Mouse (Mus musculus) midbrain, embryonic 12.5 days (tissue): ENCODE measurements around the gene Zfp296. TPM values are rescaled to one million over a fixed set of nuclear protein-coding genes. Genes with fewer than 3 reads are reported as not detected.

Experiments
- ATAC-seq: fragments of 200-750 bp; cut with Nextera tagmentation; 2 replicates; pipeline ENCODE4 v1.8.0; 2017; ENCODE audit warnings: low read depth, moderate TSS enrichment, moderate library complexity; ENCODE audit not compliant: low FRiP score
- H3K27ac ChIP-seq: fragments of 300-500 bp; sonication (generic); replicated peaks from 2 replicates; pipeline ENCODE4 v1.5.1; 2016; ENCODE audit warnings: mild to moderate bottlenecking
- H3K27me3 ChIP-seq: fragments of 300-500 bp; sonication (generic); 2 replicates; pipeline ENCODE4 v1.6.1; 2016; ENCODE audit warnings: mild to moderate bottlenecking
- H3K36me3 ChIP-seq: fragments of 300-500 bp; sonication (generic); 2 replicates; pipeline ENCODE4 v1.6.1; 2016
- H3K4me1 ChIP-seq: fragments of 300-500 bp; sonication (generic); 2 replicates; pipeline ENCODE4 v1.6.1; 2016
- H3K4me2 ChIP-seq: fragments of 300-500 bp; sonication (generic); replicated peaks from 2 replicates; pipeline ENCODE4 v1.6.1; 2016; ENCODE audit warnings: mild to moderate bottlenecking, moderate library complexity
- H3K4me3 ChIP-seq: fragments of 300-500 bp; sonication (generic); 2 replicates; pipeline ENCODE4 v1.5.1; 2016; ENCODE audit warnings: mild to moderate bottlenecking
- H3K9ac ChIP-seq: fragments of 300-500 bp; sonication (generic); replicated peaks from 2 replicates; pipeline ENCODE4 v1.6.1; 2016; ENCODE audit warnings: mild to moderate bottlenecking, moderate library complexity
- H3K9me3 ChIP-seq: fragments of 300-500 bp; sonication (generic); 2 replicates; pipeline ENCODE4 v1.6.1; 2016; ENCODE audit warnings: mild to moderate bottlenecking
- WGBS: fragments of 180-500 bp; shearing (Covaris S2); methylation state at CpG from one replicate; pipeline ENCODE4 v1.1.7; 2016; 5-methylcytosine and 5-hydroxymethylcytosine counted together
- polyA plus RNA-seq: library from polyadenylated mRNA; unstranded; fragments of >200 nt; fragmentation: Nextera tagmentation; extraction: Ambion mirVana; gene quantifications from 2 replicates; pipeline ENCODE4 v1.2.1, GENCODE M21; 2016

Gene Zfp296
- polyA plus RNA-seq, 1 experiment from 2014 or later, result 0.27 TPM

- Histone ChIP-seq H3K9me3 (no peaks in the 10 kb centered on the region), H3K4me2 (no peak overlapping the region), H3K4me1 (no peaks in the 10 kb centered on the region), H3K27me3 (no peaks in the 10 kb centered on the region), H3K36me3 (peaks cover 33% of the 10 kb centered on the region), H3K27ac (no peak overlapping the region), H3K9ac (no peak overlapping the region), H3K4me3 (no peak overlapping the region)
- WGBS, result 93% methylated on average over 5 of the region's 5 CpGs
- no peak for ATAC-seq
Observed at GRCm38 (mm10) chr7:19551634-19552033, 25.5 kb upstream of the Zfp296 start.

DNA sequence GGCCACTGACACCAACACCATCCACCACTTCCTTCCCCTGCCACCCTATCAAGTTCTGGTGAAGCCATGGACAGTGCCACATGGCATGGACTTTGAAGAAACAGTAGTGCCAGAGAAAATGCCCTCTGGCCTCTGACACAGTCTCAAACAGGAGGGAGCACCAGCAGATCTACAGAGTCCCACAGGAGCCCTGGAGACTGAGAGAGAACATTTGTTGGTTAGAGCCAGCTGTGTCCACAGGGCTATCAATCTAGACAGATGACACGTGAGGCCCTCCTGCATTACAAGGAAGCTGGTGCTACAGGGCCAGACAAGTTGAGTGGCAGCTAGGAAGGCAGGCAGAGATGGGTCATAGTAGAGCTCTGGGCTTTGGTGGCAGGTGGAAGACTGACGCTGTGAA is 24.6 kb upstream of the Zfp296 start:
- no peak overlapping the region for H3K4me2 ChIP-seq
- no peak overlapping the region for H3K4me3 ChIP-seq
- no peaks in the 10 kb centered on the region for H3K4me1 ChIP-seq
- no peaks in the 10 kb centered on the region for H3K27me3 ChIP-seq
- no peak overlapping the region for H3K27ac ChIP-seq
- no peak overlapping the region for H3K9ac ChIP-seq
- WGBS, result 89% methylated on average over 2 of the region's 2 CpGs
- peaks cover 33% of the 10 kb centered on the region for H3K36me3 ChIP-seq
- no peaks in the 10 kb centered on the region for H3K9me3 ChIP-seq
- no peak for ATAC-seq

GRCm38 (mm10) chr7:19554168-19554567 is 22.9 kb upstream of the Zfp296 start:
- Histone ChIP-seq H3K4me1 (peaks cover 15% of the 10 kb centered on the region), H3K9me3 (no peaks in the 10 kb centered on the region), H3K4me2 (no peak overlapping the region), H3K4me3 (no peak overlapping the region), H3K9ac (no peak overlapping the region), H3K27me3 (no peaks in the 10 kb centered on the region), H3K36me3 (peaks cover 44% of the 10 kb centered on the region), H3K27ac (no peak overlapping the region)
- WGBS, result 84% methylated on average over 1 of the region's 1 CpGs
- no peak for ATAC-seq

- H3K9me3 ChIP-seq, result no peaks in the 10 kb centered on the region
- 91% methylated on average over 2 of the region's 2 CpGs for WGBS
- no peak overlapping the region for H3K4me2 ChIP-seq
- H3K9ac ChIP-seq, result no peak overlapping the region
- H3K36me3 ChIP-seq, result peaks cover 44% of the 10 kb centered on the region
- no peak overlapping the region for H3K27ac ChIP-seq
- ATAC-seq, result no peak
- no peak overlapping the region for H3K4me3 ChIP-seq
- peaks cover 37% of the 10 kb centered on the region for H3K4me1 ChIP-seq
- H3K27me3 ChIP-seq, result no peaks in the 10 kb centered on the region
Observed at GRCm38 (mm10) chr7:19557086-19557485, 20.0 kb upstream of the Zfp296 start.

GRCm38 (mm10) chr7:19557982-19558900 is 18.8 kb upstream of the Zfp296 start:
- Histone ChIP-seq H3K4me2 (peak overlapping the region; percentile 99; the same call in 1 of the 2 replicates), H3K27ac (no peak overlapping the region), H3K36me3 (peaks cover 38% of the 10 kb centered on the region), H3K9ac (no peak overlapping the region), H3K4me3 (0 out of 2 replicates have a peak overlapping the region, but pooled peaks have one; percentile 5), H3K27me3 (no peaks in the 10 kb centered on the region), H3K9me3 (no peaks in the 10 kb centered on the region), H3K4me1 (peaks cover 43% of the 10 kb centered on the region)
- no peak for ATAC-seq
- WGBS, result 96% methylated on average over 6 of the region's 6 CpGs

- ATAC-seq, result no peak
- no peak overlapping the region for H3K9ac ChIP-seq
- H3K36me3 ChIP-seq, result peaks cover 33% of the 10 kb centered on the region
- WGBS, result 52% methylated on average over 2 of the region's 2 CpGs
- H3K9me3 ChIP-seq, result no peaks in the 10 kb centered on the region
- H3K4me3 ChIP-seq, result 0 out of 2 replicates have a peak overlapping the region, but pooled peaks have one; percentile 5
- H3K27me3 ChIP-seq, result no peaks in the 10 kb centered on the region
- H3K4me2 ChIP-seq, result peak overlapping the region; percentile 99
- peaks cover 49% of the 10 kb centered on the region for H3K4me1 ChIP-seq
- H3K27ac ChIP-seq, result no peak overlapping the region
Observed at GRCm38 (mm10) chr7:19558965-19559364, 18.1 kb upstream of the Zfp296 start.

GRCm38 (mm10) chr7:19560491-19561260 is 16.4 kb upstream of the Zfp296 start:
- peaks cover 49% of the 10 kb centered on the region for H3K4me1 ChIP-seq
- H3K36me3 ChIP-seq, result peaks cover 38% of the 10 kb centered on the region
- H3K9me3 ChIP-seq, result no peaks in the 10 kb centered on the region; the same call in 1 of the 2 replicates
- H3K4me2 ChIP-seq, result peak overlapping the region; percentile 99
- peak overlapping the region; percentile 95 for H3K9ac ChIP-seq
- peak overlapping the region; percentile 93; the same call in 1 of the 2 replicates for H3K27ac ChIP-seq
- peak overlapping the region; percentile 94 for H3K4me3 ChIP-seq
- no peak for ATAC-seq
- 21% methylated on average over 11 of the region's 11 CpGs for WGBS
- no peaks in the 10 kb centered on the region for H3K27me3 ChIP-seq

DNA sequence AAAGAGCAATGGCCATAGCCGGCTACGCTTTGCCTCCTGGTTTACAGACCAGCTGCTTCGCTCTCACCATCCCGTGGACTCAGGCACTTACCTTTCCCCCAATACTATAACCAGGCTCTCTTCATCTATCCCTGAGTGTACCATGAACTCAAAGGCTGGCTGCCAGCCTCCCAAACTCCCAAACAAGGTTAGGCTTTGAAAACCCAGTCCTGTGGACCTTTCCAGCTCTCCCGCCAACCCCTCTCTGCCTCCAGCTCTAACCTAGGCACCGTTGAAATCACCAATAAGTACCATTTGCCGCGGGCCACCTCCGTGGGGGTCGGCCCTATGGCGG is 15.7 kb upstream of the Zfp296 start:
- peak overlapping the region; percentile 94 for H3K4me3 ChIP-seq
- peak overlapping the region; percentile 99 for H3K4me2 ChIP-seq
- no peak for ATAC-seq
- WGBS, result 3% methylated on average over 11 of the region's 11 CpGs
- H3K4me1 ChIP-seq, result peaks cover 49% of the 10 kb centered on the region
- H3K9me3 ChIP-seq, result no peaks in the 10 kb centered on the region; the same call in 1 of the 2 replicates
- no peaks in the 10 kb centered on the region for H3K27me3 ChIP-seq
- H3K36me3 ChIP-seq, result peaks cover 32% of the 10 kb centered on the region
- peak overlapping the region; percentile 95 for H3K9ac ChIP-seq
- H3K27ac ChIP-seq, result peak overlapping the region; percentile 93; the same call in 1 of the 2 replicates

DNA sequence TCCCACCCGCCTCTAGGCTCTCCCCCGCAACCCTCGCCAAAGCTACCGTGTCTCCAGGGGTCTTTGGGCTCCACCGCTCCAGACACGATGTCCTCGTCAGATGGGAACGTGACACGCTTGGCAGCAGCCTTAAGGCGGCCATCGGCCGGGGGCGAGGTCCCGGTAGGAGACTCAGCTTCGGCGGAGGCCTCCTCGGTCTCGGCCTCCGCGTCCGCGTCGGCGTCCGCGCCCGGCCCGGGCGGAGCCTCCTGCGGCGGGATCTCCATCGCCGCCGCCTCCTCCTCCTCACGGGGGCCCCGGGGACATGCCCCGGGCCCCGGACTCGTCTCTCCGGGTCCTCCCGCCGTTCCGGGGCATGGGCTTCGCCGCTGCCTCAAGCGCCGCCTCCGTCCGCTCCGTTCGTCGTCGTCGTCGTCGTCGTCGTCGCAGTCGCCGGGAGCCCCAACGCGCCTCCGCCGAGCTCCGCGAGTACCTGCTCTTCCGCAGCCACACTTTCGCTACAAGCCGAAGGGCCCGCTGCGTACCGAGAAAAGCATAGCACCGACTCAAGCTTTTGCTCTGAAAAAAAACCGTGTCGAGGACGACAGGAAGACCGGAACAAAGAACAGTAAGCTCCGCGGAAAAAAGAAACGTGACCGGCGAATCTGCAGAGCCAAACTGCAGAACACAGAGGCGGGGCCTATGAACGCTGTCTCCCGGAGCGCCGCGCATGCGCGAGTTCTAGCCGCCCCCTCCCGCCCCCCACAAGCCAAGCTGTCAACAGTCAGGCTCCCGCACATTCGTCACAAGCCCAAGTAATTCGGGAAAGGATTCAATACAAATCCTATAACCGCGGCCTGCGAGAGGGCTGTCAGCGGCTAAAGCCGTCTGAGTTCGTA is 15.1 kb upstream of the Zfp296 start:
- H3K4me1 ChIP-seq, result peaks cover 49% of the 10 kb centered on the region
- under 1% methylated on average over 94 of the region's 102 CpGs for WGBS
- H3K9ac ChIP-seq, result peak overlapping the region; percentile 95
- H3K9me3 ChIP-seq, result no peaks in the 10 kb centered on the region; the same call in 1 of the 2 replicates
- H3K36me3 ChIP-seq, result peaks cover 30% of the 10 kb centered on the region
- no peaks in the 10 kb centered on the region for H3K27me3 ChIP-seq
- peak overlapping the region; percentile 93 for H3K27ac ChIP-seq
- ATAC-seq, result peak; percentile 83
- peak overlapping the region; percentile 94 for H3K4me3 ChIP-seq
- H3K4me2 ChIP-seq, result peak overlapping the region; percentile 99

DNA sequence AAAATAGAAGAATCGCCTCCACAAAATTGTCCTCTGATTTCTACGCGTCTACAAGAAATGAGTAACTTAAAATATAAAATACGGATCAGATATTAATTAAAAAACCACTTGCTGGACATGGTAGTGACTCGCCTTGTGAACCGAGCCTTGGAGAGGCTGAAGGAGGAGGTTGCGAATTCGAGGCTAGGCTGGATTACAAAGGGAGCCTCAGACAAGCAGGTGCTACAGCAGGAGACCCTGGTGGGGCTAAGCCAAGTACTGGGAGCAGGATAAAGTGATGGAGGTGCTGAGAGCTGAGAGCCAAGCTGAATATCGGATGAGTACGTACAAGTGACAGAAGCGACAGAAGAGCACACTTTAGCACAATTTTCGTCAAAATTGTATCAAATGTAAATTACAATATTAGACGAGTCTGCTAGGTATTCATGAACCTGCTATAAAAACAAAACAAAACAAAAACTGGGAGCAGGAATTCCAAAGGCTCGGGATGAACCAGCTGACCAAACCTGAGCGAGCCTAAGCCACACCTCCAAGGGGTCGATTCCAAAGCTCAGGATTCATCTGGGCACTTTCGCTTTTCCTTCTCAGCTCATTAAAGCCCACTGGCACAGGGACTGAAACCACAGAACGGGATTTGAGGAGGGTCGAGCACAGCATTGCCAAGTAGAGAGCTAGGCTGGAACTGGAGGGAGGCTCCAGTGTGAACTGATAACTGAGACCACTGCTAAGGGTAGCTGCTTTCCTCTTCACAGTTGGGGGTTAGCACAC is 14.3 kb upstream of the Zfp296 start, which contains the start of gene Ppp1r37:
Gene Ppp1r37, minus strand, starts transcription at position 434 of the 768 bp plus-strand sequence.
- Histone ChIP-seq H3K27ac (peak within 1 kb of the TSS; percentile 93), H3K27me3 (no peaks in the 10 kb centered on the region), H3K9me3 (no peaks in the 10 kb centered on the region; the same call in 1 of the 2 replicates), H3K4me2 (peak within 1 kb of the TSS; percentile 99), H3K4me3 (peak within 1 kb of the TSS; percentile 94), H3K36me3 (peaks cover 30% of the 10 kb centered on the region), H3K9ac (peak within 1 kb of the TSS; percentile 95), H3K4me1 (peaks cover 47% of the 10 kb centered on the region)
- whole genome bisulfite sequencing, result 2% methylated on average over 19 of the region's 19 CpGs
- ATAC-seq, result peak; percentile 62
